Mouse (Mus musculus): Measurements from ENCODE around the gene Tspan2.

The Tspan2 gene

DNA sequence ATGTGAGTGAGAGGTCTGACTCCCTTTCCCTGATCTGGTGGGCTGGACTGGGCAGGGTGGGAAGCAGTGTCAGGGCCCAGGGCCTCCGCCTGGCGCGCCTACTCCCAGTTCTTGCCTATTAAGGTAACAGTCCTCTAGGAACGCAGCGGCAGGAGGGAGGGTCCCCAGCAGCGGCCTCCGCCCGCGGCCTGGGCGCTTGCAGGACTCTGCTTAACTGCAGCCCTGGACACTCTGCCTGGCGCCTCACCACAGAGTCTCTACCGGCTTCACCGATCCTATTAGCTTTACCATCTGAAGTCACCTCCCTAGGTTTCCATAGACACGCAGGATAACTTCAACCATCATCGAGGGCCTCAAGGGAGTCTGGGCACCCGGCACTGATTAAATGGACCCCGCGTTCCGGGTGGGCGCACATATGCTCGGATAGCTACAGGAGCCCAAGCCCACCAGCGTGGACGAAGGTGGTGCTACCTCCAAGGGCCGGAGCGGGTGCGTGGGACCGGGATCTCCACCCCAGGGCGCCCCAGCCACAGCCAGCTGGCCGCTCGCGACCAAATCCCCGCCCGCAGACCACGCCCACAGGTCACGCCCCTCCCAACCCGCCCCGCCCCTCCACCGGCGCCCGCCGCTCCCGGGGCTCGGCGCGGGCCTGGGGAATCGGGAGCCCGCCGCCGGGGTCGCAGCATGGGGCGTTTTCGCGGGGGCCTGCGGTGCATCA lies at the start of gene Tspan2:
Tspan2 (plus strand) TSS at position 217 of the 718 bp plus-strand sequence.
- Histone ChIP-seq H3K9me3 (ENCODE audit: low read length) (no peaks in the 10 kb centered on the region), H3K4me1 (replicated peaks; ENCODE audit: low read depth, low read length) (peaks cover 15% of the 10 kb centered on the region), H3K27me3 (ENCODE audit: insufficient read depth, low read length) (peaks cover 62% of the 10 kb centered on the region), H3K36me3 (ENCODE audit: insufficient read depth, low read length) (no peaks in the 10 kb centered on the region), H3K4me3 (replicated peaks; ENCODE audit: low read length) (peak within 1 kb of the TSS; percentile 86)
- no peak for TF ChIP-seq NANOG (IDR thresholded peaks at IDR 0.05; ENCODE audit: borderline replicate concordance, low read length)
- TF ChIP-seq POU5F1 (IDR thresholded peaks at IDR 0.05; ENCODE audit: borderline replicate concordance, low read length): no peak
- no peak for TF ChIP-seq CTCF (conservative IDR thresholded peaks at IDR 0.05; ENCODE audit: low read length)

DNA sequence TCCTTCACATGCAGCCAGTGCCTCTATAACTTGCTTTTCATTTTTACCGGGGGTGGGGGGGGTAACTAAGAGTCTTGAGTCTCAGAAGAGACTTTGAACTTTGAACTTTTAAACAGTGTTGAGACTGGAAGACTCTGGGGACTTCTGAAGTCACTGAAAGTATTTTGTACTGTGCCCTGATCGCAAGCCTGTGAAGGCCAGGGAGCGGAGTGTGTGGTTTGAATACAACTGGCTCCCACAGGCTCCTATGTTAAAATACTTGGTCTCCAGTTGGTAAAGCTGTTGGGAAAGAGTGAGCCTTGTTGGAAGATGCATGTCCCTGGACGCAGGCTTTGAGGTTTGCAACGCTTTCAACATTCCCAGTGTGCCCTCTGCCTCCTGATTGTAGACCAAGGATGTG lies 47.5 kb upstream of the Tspan2 start:
- Histone ChIP-seq H3K4me3 (replicated peaks; ENCODE audit: low read length) (no peak overlapping the region), H3K27me3 (ENCODE audit: insufficient read depth, low read length) (0 out of 2 replicates have a peak, but pooled peaks cover 3% of the 10 kb centered on the region), H3K36me3 (ENCODE audit: insufficient read depth, low read length) (no peaks in the 10 kb centered on the region), H3K9me3 (ENCODE audit: low read length) (no peaks in the 10 kb centered on the region), H3K4me1 (replicated peaks; ENCODE audit: low read depth, low read length) (no peaks in the 10 kb centered on the region)
- TF ChIP-seq CTCF (conservative IDR thresholded peaks at IDR 0.05; ENCODE audit: low read length) (no peak), NANOG (IDR thresholded peaks at IDR 0.05; ENCODE audit: borderline replicate concordance, low read length) (no peak), POU5F1 (IDR thresholded peaks at IDR 0.05; ENCODE audit: borderline replicate concordance, low read length) (no peak)

DNA sequence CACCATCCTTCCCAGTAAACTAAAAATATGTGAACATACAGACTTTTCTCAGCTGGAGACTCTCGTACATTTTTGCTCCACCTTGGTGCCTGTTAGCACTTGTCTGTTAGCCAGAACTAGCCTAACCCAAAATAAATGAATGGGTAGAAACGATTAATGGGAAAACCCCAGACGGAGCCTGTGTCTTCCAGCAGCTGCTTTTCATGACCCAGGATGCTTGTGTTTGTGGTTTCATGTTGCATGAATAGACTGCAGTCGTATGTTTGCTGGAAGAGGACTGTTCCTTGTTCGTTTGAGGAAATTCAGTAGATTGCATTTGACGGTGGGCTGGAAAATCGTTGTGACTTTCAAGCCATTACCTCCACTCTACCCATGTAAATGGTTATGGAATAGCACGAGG lies 46.5 kb upstream of the Tspan2 start:
- Histone ChIP-seq H3K4me1 (replicated peaks; ENCODE audit: low read depth, low read length) (no peaks in the 10 kb centered on the region), H3K4me3 (replicated peaks; ENCODE audit: low read length) (no peak overlapping the region), H3K27me3 (ENCODE audit: insufficient read depth, low read length) (0 out of 2 replicates have a peak, but pooled peaks cover 3% of the 10 kb centered on the region), H3K36me3 (ENCODE audit: insufficient read depth, low read length) (no peaks in the 10 kb centered on the region), H3K9me3 (ENCODE audit: low read length) (no peaks in the 10 kb centered on the region)
- no peak for TF ChIP-seq POU5F1 (IDR thresholded peaks at IDR 0.05; ENCODE audit: borderline replicate concordance, low read length)
- no peak for TF ChIP-seq CTCF (conservative IDR thresholded peaks at IDR 0.05; ENCODE audit: low read length)
- no peak for TF ChIP-seq NANOG (IDR thresholded peaks at IDR 0.05; ENCODE audit: borderline replicate concordance, low read length)

DNA sequence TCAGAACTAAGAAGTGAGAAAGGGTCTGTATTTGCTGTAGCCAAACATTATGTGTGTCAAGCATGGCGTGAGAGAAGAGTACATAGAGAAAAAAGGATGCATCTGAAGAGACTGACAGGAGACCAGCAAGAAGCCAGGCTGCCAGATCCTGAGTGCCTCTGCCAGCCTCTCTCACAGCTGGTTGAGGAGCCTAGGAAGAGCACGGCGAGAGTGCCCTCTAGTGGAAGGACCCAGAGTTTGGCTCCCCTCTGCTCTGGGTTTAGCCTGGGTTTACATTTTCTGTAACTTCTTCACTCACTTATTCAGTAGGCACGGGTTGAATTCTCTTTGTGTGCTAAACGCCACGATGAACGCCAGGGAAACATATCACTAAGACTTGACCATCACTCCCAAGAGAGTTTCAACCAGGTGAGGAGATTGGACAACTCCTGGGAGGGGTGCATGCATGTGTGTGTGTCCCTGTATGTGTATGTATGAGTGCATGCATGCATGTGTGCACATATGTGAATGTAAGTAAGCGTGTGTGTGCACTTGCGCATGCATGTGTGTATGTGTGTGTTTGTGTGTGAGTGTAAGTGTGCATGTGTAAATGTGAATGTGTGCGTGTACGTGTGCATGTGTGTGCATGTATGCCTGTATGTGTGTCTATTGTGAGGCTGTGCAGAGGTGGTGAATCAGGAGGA lies 42.4 kb upstream of the Tspan2 start:
- Histone ChIP-seq H3K4me3 (replicated peaks; ENCODE audit: low read length) (no peak overlapping the region), H3K27me3 (ENCODE audit: insufficient read depth, low read length) (0 out of 2 replicates have a peak, but pooled peaks cover 3% of the 10 kb centered on the region), H3K36me3 (ENCODE audit: insufficient read depth, low read length) (no peaks in the 10 kb centered on the region), H3K9me3 (ENCODE audit: low read length) (no peaks in the 10 kb centered on the region), H3K4me1 (replicated peaks; ENCODE audit: low read depth, low read length) (no peaks in the 10 kb centered on the region)
- peak; percentile 61 for TF ChIP-seq CTCF (conservative IDR thresholded peaks at IDR 0.05; ENCODE audit: low read length)
- no peak for TF ChIP-seq NANOG (IDR thresholded peaks at IDR 0.05; ENCODE audit: borderline replicate concordance, low read length)
- no peak for TF ChIP-seq POU5F1 (IDR thresholded peaks at IDR 0.05; ENCODE audit: borderline replicate concordance, low read length)

DNA sequence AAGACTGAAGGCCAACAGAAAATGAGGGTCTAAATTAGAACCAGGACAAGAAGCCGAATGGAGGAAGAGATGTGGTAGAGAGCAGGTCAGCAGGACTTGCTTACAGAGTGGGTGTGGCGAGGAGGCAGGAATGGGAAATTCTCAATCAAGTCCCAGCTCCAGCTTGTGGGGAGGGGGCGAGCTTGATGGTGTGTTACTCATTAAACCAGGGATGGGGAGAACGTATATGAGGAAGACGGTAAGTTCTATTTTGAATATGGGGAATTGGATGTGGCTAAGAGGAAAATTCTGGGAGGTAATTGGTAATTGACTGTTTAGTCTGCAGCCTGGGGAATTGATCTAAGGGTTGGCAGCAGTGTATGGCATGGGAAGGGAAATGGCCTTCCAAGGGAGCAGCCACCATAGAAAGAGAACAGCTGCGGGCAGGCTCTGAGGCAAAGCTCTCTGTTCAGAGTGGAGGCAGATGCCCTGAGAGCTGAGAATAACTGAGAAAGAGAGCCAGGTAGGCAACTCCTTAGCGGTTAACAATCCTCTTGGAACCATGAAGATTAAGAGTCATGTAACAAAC lies 41.5 kb upstream of the Tspan2 start:
- Histone ChIP-seq H3K4me3 (replicated peaks; ENCODE audit: low read length) (no peak overlapping the region), H3K27me3 (ENCODE audit: insufficient read depth, low read length) (0 out of 2 replicates have a peak, but pooled peaks cover 3% of the 10 kb centered on the region), H3K9me3 (ENCODE audit: low read length) (no peaks in the 10 kb centered on the region), H3K36me3 (ENCODE audit: insufficient read depth, low read length) (no peaks in the 10 kb centered on the region), H3K4me1 (replicated peaks; ENCODE audit: low read depth, low read length) (no peaks in the 10 kb centered on the region)
- TF ChIP-seq CTCF (conservative IDR thresholded peaks at IDR 0.05; ENCODE audit: low read length) (no peak), NANOG (IDR thresholded peaks at IDR 0.05; ENCODE audit: borderline replicate concordance, low read length) (no peak), POU5F1 (IDR thresholded peaks at IDR 0.05; ENCODE audit: borderline replicate concordance, low read length) (no peak)

DNA sequence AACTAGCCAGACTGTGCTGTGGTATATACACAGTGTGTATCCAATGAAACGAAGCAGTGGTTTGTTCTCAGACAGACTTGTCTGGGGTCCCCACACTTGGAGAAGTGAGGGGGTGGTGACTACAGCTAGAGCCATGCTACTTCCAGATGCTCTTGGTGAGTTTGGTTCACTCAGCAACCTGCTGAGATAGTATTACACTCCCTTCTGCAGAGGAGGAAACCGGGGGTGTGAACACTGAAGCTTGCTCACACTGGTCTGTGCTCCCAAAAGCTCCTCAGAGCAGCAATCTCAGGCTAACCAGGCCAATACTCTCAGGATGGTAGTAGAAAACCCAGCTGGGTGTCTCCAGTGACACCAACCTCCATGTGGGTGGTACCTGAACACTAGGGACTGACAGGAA lies 36.2 kb upstream of the Tspan2 start:
- Histone ChIP-seq H3K27me3 (ENCODE audit: insufficient read depth, low read length) (no peaks in the 10 kb centered on the region), H3K9me3 (ENCODE audit: low read length) (peaks cover 2% of the 10 kb centered on the region; the same call in 1 of the 2 replicates), H3K4me3 (replicated peaks; ENCODE audit: low read length) (no peak overlapping the region), H3K36me3 (ENCODE audit: insufficient read depth, low read length) (no peaks in the 10 kb centered on the region), H3K4me1 (replicated peaks; ENCODE audit: low read depth, low read length) (no peaks in the 10 kb centered on the region)
- TF ChIP-seq NANOG (IDR thresholded peaks at IDR 0.05; ENCODE audit: borderline replicate concordance, low read length) (no peak), CTCF (conservative IDR thresholded peaks at IDR 0.05; ENCODE audit: low read length) (no peak), POU5F1 (IDR thresholded peaks at IDR 0.05; ENCODE audit: borderline replicate concordance, low read length) (no peak)

DNA sequence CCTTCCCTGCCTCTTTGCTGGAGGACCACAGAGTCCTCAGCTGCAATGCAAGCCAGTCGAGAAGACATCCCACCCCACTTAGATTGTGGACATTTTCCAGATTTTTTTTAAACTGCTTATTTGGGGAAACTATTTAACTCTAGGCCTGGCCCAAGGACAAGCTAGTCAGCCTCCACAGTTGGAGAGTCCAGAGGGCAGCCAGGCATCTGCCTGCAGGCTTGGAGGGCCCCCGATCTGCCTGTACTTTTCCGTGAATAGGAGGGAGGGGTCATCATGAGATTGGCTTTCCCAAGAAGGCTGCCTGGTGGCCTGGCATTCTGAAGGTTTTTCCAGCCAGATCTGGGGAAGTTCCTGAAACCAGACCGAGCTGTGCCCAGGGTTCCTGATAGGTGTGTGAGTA lies 33.0 kb upstream of the Tspan2 start:
- TF ChIP-seq CTCF (conservative IDR thresholded peaks at IDR 0.05; ENCODE audit: low read length): no peak
- no peak for TF ChIP-seq POU5F1 (IDR thresholded peaks at IDR 0.05; ENCODE audit: borderline replicate concordance, low read length)
- TF ChIP-seq NANOG (IDR thresholded peaks at IDR 0.05; ENCODE audit: borderline replicate concordance, low read length): no peak
- H3K36me3 ChIP-seq (ENCODE audit: insufficient read depth, low read length): no peaks in the 10 kb centered on the region
- H3K9me3 ChIP-seq (ENCODE audit: low read length): peaks cover 4% of the 10 kb centered on the region; the same call in 1 of the 2 replicates
- no peaks in the 10 kb centered on the region for H3K27me3 ChIP-seq (ENCODE audit: insufficient read depth, low read length)
- no peaks in the 10 kb centered on the region for H3K4me1 ChIP-seq (replicated peaks; ENCODE audit: low read depth, low read length)
- no peak overlapping the region for H3K4me3 ChIP-seq (replicated peaks; ENCODE audit: low read length)

DNA sequence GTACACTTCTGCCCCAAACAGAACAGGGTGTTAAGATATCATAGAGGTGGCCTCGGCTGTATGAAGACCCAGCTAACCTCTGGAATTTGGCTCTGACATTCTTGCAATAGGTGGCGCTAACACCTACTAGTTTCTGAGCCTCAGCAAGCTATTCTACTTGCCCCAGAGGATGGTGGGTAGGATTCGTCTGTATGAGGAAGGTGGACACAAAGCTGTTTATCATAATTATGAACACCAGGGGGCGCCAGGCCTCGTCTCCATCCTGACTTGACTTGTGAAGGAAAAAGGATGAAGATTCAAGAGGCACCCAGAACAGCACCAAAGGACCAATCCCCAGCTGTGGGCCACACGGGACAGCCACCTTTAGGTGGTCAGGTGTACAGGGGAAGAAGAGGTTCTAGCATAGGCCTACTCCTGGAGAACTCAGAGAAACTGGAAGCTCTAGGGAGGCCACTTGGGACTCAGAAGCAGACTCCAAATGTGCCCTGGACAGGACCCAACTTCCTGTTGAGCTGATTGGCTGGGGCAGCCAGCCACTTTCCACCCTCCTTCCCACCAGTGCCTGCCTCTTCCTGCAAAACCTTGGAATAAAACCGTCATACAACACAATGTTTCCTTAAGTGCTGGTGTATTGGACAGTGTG lies 32.3 kb upstream of the Tspan2 start:
- H3K9me3 ChIP-seq (ENCODE audit: low read length): peaks cover 4% of the 10 kb centered on the region; the same call in 1 of the 2 replicates
- H3K4me1 ChIP-seq (replicated peaks; ENCODE audit: low read depth, low read length): no peaks in the 10 kb centered on the region
- no peaks in the 10 kb centered on the region for H3K36me3 ChIP-seq (ENCODE audit: insufficient read depth, low read length)
- H3K27me3 ChIP-seq (ENCODE audit: insufficient read depth, low read length): no peaks in the 10 kb centered on the region
- TF ChIP-seq CTCF (conservative IDR thresholded peaks at IDR 0.05; ENCODE audit: low read length) (peak; percentile 53), NANOG (IDR thresholded peaks at IDR 0.05; ENCODE audit: borderline replicate concordance, low read length) (no peak)
- no peak overlapping the region for H3K4me3 ChIP-seq (replicated peaks; ENCODE audit: low read length)

Data from E14TG2a.4 (cell line).